Mouse (Mus musculus): ENCODE measurements around the gene Abhd6.
A peak's percentile ranks its signal among the peaks of the same experiment; 100 is the strongest.

Gene Abhd6

DNA sequence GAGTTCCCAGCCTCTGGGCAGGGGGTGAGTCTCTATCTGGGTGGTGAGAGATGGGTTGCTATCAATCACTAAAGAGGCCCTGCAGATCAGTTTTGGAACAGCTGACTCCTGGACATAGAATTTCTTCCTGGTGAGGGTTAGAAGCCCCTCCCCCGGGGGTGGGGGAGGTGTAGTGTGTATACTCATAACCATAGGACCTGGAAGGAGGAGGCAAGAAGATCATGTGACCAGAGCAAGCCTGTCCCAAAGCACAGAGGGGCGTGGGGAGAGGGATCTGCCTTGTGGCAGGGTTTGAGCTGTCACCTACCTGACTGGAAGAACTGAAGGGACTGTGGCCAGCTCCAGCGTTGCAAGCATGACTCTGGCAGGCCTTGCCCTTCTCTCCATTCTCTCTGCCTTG is 59.4 kb downstream of the Abhd6 start:
- no peak for DNase-seq (ENCODE audit: low spot score in 2 of 2)

GRCm38 (mm10) chr14:8062537-8063301 is 60.0 kb downstream of the Abhd6 start:
- DNase-seq (ENCODE audit: low spot score in 2 of 2) = peak; percentile 51 to 63

DNA sequence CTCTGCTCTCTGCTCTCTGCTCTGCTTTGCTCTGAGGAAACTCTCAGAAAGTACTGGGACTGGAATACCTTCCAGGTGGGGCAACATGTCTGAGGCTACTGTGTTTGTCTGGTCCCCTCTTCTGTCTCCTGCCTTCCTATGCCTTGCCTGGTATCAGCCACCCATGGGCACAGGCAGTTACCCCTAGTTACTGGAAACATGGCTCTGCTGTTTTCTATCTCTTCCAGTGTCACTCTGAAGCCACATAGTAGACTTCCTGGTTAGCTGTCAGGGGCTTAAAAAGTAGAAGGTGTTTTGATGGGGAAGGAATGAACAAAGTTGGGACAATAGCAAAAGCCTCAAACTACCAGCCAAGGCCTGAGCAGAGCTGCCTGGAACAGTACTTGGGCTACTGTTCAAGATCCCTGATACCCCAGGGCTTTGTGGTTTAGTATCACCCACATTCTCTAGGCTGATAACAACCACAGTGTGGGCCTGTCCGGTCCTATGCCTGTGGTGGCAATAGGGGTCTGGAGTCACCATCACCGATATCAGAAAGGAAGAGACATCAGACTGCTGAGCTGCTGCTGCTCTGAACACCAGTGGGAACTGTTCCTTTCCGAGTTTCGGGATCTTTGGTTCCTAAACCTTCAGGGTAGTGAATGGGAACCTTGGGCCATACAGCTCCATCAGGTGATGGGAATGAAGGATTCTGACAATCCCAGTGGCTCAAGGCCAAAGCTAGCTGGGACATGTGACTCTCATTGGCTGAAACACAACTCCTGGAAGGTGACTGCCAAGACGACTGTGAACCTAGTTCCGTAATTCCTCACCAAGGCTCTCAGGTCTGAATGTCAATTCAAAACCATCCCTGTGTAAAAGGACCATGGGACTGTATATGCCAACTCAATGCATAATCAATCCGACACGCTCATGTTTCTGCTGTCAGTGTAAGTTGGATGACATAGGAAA is 61.4 kb downstream of the Abhd6 start:
- peak in 1 of 2 experiments; percentile 22 for DNase-seq (ENCODE audit: low spot score in 2 of 2)

GRCm38 (mm10) chr14:8080165-8080679 is 77.5 kb downstream of the Abhd6 start, which contains the start of gene Rpp14:
TSS of gene Rpp14 (plus strand) at chr14:8080367.
- DNase-seq (ENCODE audit: low spot score in 2 of 2) = peak; percentile 97 to 98

- DNase-seq (ENCODE audit: low spot score in 2 of 2) = no peak
Observed at GRCm38 (mm10) chr14:8080718-8081117, 78.0 kb downstream of the Abhd6 start.

GRCm38 (mm10) chr14:8082949-8083348 is 80.2 kb downstream of the Abhd6 start:
- DNase-seq (ENCODE audit: low spot score in 2 of 2) = no peak

GRCm38 (mm10) chr14:8089016-8089415 is 86.3 kb downstream of the Abhd6 start:
- no peak for DNase-seq (ENCODE audit: low spot score in 2 of 2)

DNA sequence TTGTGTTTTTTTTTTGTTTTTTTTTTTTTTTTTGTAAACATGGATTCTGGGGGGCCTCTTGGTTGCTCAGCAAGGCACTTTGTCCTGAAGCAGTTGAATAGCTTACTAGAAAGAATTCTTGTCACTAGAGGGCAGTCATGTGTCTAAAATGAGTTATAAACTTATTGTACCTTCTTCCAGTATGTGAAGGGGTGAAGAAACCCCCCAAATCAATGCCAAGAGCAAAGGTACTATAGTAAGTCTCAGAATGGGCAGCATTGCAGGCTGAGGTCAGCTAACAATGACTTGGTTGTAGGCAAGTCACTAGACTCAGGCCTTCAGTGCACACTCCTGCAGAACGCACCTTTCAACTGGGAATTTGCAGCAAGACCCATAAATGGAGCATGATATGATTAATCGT is 89.9 kb downstream of the Abhd6 start:
- no peak for DNase-seq (ENCODE audit: low spot score in 2 of 2)

- DNase-seq (ENCODE audit: low spot score in 2 of 2) = no peak
Observed at GRCm38 (mm10) chr14:8093427-8093826, 90.7 kb downstream of the Abhd6 start.

- DNase-seq (ENCODE audit: low spot score in 2 of 2) = no peak
Observed at GRCm38 (mm10) chr14:8094931-8095561, 92.3 kb downstream of the Abhd6 start.

DNA sequence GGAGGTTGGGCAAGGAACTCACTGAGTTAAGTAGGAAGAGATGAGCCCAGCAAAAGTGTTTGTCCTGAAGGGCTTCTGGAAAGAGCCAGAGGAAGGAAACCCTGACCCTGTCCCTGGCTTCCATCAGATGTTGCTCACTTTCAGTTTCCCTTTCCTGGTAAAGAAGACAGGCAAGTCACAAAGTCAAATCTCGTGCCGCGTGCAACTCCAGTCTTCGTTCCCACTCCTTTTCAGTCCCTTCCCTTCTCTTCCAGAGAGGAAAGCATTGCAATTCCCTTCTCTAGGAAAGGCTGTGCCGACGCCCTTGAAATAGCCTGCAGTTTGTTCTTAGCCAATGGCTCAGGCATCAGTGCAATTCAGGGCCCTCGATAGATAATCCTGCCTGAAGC is 92.9 kb downstream of the Abhd6 start:
- DNase-seq (ENCODE audit: low spot score in 2 of 2) = no peak

DNA sequence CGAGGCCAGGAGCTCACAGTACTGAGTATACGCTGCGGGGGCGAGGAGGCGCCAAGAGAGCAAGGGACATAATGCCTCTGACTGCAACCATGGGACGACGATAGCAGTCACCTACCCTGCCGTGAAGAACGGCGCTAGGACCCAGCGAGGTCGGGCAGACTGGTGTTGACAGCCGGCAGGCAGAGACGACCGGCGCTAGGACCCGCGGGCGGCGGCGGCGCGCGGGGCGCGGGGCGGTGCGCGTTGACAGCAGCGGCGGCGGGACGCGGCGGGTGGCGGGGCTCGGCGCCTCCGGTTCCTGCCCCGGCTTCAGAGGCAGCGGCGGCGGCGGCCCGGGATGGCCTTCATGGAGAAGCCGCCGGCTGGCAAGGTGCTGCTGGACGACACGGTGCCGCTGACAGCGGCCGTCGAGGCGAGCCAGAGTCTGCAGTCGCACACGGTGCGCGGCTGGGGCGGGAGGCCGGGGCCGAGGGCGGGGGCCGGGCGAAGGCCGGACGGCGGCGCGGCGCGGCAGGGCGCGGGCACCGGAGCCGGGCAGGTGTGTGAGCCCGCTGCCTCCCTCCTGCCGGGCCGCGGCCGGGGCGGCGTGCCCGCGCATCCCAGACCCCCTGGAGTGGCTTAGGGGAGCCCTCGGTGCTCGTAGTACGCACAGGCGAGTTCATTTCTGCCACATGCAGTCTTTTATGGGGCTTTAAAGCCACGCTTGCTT is 95.4 kb downstream of the Abhd6 start, which contains the start of gene Pxk:
Gene Pxk, plus strand, starts transcription at position 234 of the 709 bp plus-strand sequence.
- peak; percentile 93 to 95 for DNase-seq (ENCODE audit: low spot score in 2 of 2)

DNA sequence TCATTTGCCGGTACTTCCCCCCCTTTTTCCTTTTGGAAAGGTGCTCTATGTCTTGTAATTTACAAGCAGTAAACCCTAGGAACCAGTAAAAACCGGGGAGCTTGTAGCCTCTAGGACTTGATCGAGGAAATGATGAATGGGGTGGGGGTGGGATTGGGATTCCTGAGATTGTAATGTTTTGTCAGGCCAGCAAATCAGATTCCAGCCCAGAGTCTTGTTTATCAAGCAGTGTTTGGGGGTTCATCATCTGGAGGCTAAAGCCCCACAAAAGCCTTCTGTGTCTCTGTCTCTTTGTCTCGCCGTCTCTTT is 95.9 kb downstream of the Abhd6 start:
- DNase-seq (ENCODE audit: low spot score in 2 of 2) = no peak

DNA sequence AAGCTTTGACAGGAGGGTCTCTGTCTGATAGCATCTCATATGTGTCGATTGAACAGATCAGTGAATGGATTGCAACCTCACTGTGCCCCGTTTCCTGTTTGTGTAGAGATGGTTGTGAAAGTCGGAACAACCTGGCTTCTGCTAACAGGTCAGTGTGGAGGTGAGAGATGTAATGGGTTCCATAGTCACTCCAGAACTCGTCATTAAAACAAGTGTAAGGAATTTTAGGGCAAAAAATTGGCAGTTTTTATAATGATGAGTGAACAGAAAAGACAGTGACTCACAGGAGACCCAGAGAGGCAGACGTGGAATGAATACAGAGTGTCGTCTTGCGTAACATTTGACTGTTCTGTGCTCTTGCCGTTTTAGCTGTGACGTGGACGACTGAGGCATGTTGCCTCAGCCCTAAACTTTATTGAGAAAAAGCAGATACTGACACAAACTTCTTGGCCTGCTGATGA is 96.9 kb downstream of the Abhd6 start:
- peak; percentile 21 to 22 for DNase-seq (ENCODE audit: low spot score in 2 of 2)

- peak in 1 of 2 experiments; percentile 18 for DNase-seq (ENCODE audit: low spot score in 2 of 2)
Observed at GRCm38 (mm10) chr14:8101886-8102285, 99.2 kb downstream of the Abhd6 start.

DNA sequence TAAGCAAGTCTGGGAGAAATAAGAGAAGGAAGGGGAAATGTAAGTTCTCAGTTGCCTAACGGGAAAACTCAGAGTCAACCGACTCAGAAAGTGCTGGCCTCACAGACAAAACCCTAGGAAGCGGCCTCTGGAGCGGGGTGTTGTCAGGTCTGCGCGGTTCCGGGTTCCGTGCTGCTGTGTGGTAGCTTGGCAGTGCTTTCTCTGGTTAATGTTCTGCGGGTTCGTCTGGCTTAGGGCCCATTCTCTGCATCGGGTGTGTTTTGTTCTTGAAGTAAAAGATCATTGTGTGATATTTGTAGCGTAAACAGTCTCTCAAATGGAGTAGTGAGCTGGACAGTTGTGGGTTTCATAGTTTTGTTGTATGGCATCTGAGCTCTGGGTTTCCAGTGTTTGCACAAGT is 100.0 kb downstream of the Abhd6 start:
- no peak for DNase-seq (ENCODE audit: low spot score in 2 of 2)

All from frontal cortex, postnatal 36 days (tissue).